Mouse (Mus musculus) hindbrain, embryonic 10.5 days (tissue): ENCODE data around the gene Sap30l. TPM values are rescaled to one million over a fixed set of nuclear protein-coding genes. Genes with fewer than 3 reads are reported as not detected.
"Not testable (repeated sequence)": the region's sequence is repeated elsewhere in the genome, so short reads cannot be mapped to it uniquely, and the experiment has no call there.

ENCODE experiments used
- DNase-seq: peaks from one replicate; pipeline ENCODE4 v3.0.0-alpha.2; 2017; ENCODE audit warnings: low spot score
- H3K27ac ChIP-seq: fragments of 300-500 bp; sonication (generic); 2 replicates; pipeline ENCODE4 v1.5.1; 2016; ENCODE audit warnings: mild to moderate bottlenecking, moderate library complexity
- H3K27me3 ChIP-seq: fragments of 300-500 bp; sonication (generic); 2 replicates; pipeline ENCODE4 v1.6.1; 2016; ENCODE audit warnings: mild to moderate bottlenecking; ENCODE audit not compliant: poor library complexity, insufficient read depth, severe bottlenecking
- H3K36me3 ChIP-seq: fragments of 300-500 bp; sonication (generic); 2 replicates; pipeline ENCODE4 v1.6.1; 2016; ENCODE audit warnings: mild to moderate bottlenecking, moderate library complexity
- H3K4me1 ChIP-seq: fragments of 300-500 bp; sonication (generic); replicated peaks from 2 replicates; pipeline ENCODE4 v1.6.1; 2016; ENCODE audit warnings: mild to moderate bottlenecking
- H3K4me3 ChIP-seq: fragments of 300-500 bp; sonication (generic); 2 replicates; pipeline ENCODE4 v1.5.1; 2016; ENCODE audit warnings: mild to moderate bottlenecking, moderate library complexity
- H3K9me3 ChIP-seq: fragments of 300-500 bp; sonication (generic); 2 replicates; pipeline ENCODE4 v1.6.1; 2016; ENCODE audit warnings: mild to moderate bottlenecking, moderate library complexity
- WGBS: fragments of 180-500 bp; shearing (Covaris S2); methylation state at CpG from one replicate; pipeline ENCODE4 v1.1.7; 2016; 5-methylcytosine and 5-hydroxymethylcytosine counted together
- polyA plus RNA-seq: library from polyadenylated mRNA; unstranded; fragments of >200 nt; fragmentation: Nextera tagmentation; extraction: Ambion mirVana; gene quantifications from 2 replicates; pipeline ENCODE4 v1.2.1, GENCODE M21; 2016

Gene Sap30l
- polyA plus RNA-seq, 1 experiment from 2014 or later, result 12.7 TPM

GRCm38 (mm10) chr11:57802511-57802870 is 1.1 kb downstream of the Sap30l start:
- H3K9me3 ChIP-seq, result no peaks in the 10 kb centered on the region
- H3K4me3 ChIP-seq, result peak overlapping the region; percentile 78
- under 1% methylated on average over 18 of the region's 18 CpGs for WGBS
- no peak for DNase-seq
- H3K4me1 ChIP-seq, result peaks cover 45% of the 10 kb centered on the region
- H3K27ac ChIP-seq, result peak overlapping the region; percentile 93
- peaks cover 17% of the 10 kb centered on the region for H3K36me3 ChIP-seq
- no peaks in the 10 kb centered on the region for H3K27me3 ChIP-seq

DNA sequence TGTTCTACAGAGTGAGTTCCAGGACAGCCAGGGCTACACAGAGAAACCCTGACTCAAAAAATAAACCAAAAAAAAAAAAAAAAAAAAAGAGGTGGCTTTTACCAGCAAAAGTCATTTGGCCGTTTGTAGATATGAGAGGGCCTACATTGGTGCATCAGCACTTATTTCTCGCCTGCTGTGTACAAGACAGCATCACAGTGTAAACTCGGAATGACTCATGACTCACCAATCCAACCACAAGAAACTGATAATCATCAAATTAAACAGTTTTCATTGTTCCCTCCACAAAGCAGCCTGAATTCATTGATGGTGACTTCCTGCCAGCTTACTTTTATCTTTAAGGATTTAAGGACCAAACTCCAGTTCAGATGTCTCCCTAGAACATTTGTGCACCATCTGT is 3.6 kb downstream of the Sap30l start:
- DNase-seq, result no peak

DNA sequence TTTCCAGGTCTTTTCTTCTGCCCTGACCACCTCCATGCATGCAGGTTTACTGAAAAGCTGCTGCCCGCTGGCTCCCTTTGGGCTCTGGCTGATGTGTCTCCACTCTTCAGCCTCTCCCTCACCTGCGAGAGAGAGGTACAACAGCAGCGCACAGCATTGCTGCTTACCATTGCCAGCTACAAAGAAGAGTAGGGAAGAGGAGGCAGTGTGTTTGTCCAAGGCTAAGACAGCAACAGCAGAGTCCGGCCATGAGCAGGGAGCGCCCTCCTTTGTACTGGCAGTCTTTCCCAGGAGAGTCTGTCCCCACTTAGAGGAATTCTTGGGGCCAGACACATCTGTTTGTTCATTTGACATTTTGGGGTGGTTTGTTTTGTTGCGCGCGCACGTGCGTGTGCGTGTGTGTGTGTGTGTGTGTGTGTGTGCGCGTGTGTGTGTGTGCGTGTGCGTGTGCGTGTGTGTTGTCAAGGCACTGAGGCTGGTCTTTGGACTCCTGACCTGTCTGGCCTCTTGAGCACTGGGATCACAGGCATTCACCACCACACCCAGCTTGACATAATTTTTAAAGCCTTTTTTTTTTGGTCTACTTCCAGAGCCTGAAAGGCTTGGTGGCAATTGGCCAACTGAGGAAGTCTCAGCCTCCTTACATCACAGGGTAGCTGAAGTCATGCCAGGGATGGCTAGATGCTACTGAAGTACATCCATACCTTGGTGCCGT is 7.7 kb downstream of the Sap30l start:
- 92% methylated on average over 17 of the region's 17 CpGs for WGBS
- no peak overlapping the region for H3K4me3 ChIP-seq
- H3K27ac ChIP-seq, result no peak overlapping the region
- peaks cover 71% of the 10 kb centered on the region for H3K36me3 ChIP-seq
- no peak for DNase-seq
- no peaks in the 10 kb centered on the region for H3K27me3 ChIP-seq
- no peaks in the 10 kb centered on the region for H3K9me3 ChIP-seq
- H3K4me1 ChIP-seq, result peaks cover 12% of the 10 kb centered on the region; the same call in 1 of the 2 replicates

More for the DNA sequence above, 3.6 kb downstream of the Sap30l start:
- H3K9me3 ChIP-seq, result no peaks in the 10 kb centered on the region
- peaks cover 41% of the 10 kb centered on the region for H3K4me1 ChIP-seq
- no peak overlapping the region for H3K27ac ChIP-seq
- no peaks in the 10 kb centered on the region for H3K27me3 ChIP-seq
- H3K36me3 ChIP-seq, result peaks cover 41% of the 10 kb centered on the region
- no peak overlapping the region for H3K4me3 ChIP-seq
- WGBS, result 84% methylated on average over 3 of the region's 3 CpGs

- DNase-seq, result no peak
- Histone ChIP-seq H3K4me3 (no peak overlapping the region), H3K9me3 (no peaks in the 10 kb centered on the region), H3K27me3 (no peaks in the 10 kb centered on the region), H3K27ac (no peak overlapping the region), H3K4me1 (peaks cover 12% of the 10 kb centered on the region; the same call in 1 of the 2 replicates), H3K36me3 (peaks cover 71% of the 10 kb centered on the region)
- WGBS, result 93% methylated on average over 8 of the region's 8 CpGs
Measured at GRCm38 (mm10) chr11:57809732-57810098, 8.3 kb downstream of the Sap30l start.

GRCm38 (mm10) chr11:57811006-57811405 is 9.6 kb downstream of the Sap30l start:
- Histone ChIP-seq H3K4me3 (no peak overlapping the region), H3K27ac (no peak overlapping the region), H3K9me3 (no peaks in the 10 kb centered on the region), H3K4me1 (peaks cover 7% of the 10 kb centered on the region; the same call in 1 of the 2 replicates), H3K36me3 (peaks cover 70% of the 10 kb centered on the region), H3K27me3 (no peaks in the 10 kb centered on the region)
- DNase-seq, result no peak
- WGBS, result 92% methylated on average over 7 of the region's 7 CpGs

GRCm38 (mm10) chr11:57812212-57812611 is 10.8 kb downstream of the Sap30l start:
- Histone ChIP-seq H3K9me3 (no peaks in the 10 kb centered on the region), H3K36me3 (peaks cover 60% of the 10 kb centered on the region), H3K27ac (no peak overlapping the region), H3K4me3 (no peak overlapping the region), H3K27me3 (no peaks in the 10 kb centered on the region), H3K4me1 (0 out of 2 replicates have a peak, but pooled peaks cover 3% of the 10 kb centered on the region)
- WGBS, result 97% methylated on average over 8 of the region's 8 CpGs
- DNase-seq, result no peak

DNA sequence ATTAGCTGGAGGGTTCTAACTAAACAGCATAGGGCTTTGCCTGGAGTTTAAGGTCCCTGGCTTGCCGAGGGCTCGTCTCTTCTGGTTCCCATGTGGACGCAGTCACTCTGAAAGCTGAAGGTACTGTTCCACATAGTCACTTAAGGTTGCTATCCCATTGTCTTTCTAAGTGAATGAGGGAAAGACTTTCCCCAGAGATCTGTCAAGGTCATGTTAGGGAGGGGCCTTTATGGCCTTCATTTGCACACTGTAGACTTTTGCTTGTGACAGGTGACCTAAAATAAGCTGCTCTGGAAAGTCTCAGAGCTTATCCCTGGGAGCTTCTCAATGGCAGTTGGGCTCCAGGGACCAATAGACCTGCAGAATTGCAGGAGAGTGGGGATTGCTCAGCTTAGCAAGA is 12.2 kb downstream of the Sap30l start:
- DNase-seq, result no peak
- 95% methylated on average over 3 of the region's 3 CpGs for WGBS
- 0 out of 2 replicates have a peak, but pooled peaks cover 3% of the 10 kb centered on the region for H3K4me1 ChIP-seq
- no peak overlapping the region for H3K27ac ChIP-seq
- H3K27me3 ChIP-seq, result no peaks in the 10 kb centered on the region
- H3K9me3 ChIP-seq, result no peaks in the 10 kb centered on the region
- peaks cover 47% of the 10 kb centered on the region for H3K36me3 ChIP-seq
- no peak overlapping the region for H3K4me3 ChIP-seq

DNA sequence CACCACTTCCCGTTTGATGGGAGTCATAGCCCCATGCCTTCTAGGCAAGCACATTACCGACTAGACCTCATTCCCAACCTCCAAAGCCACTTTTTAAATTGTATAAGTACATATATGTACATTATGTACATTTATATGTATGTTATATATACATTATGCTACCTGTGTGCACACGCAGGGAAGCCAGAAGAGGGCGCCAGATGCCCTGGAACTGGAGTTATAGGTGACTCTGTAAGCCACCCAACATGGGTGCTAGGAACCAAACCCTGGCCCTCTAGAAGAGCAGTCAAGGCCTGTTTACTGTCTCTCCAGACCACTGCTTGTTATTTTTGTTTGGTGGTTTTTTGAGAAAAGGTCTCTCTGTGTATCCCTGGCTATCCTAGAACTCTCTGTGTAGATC is 16.8 kb downstream of the Sap30l start:
- 82% methylated on average over 4 of the region's 4 CpGs for whole genome bisulfite sequencing
- DNase-seq, result no peak
- Histone ChIP-seq H3K36me3 (0 out of 2 replicates have a peak, but pooled peaks cover 3% of the 10 kb centered on the region), H3K4me3 (no peak overlapping the region), H3K9me3 (no peaks in the 10 kb centered on the region), H3K4me1 (0 out of 2 replicates have a peak, but pooled peaks cover 2% of the 10 kb centered on the region), H3K27ac (no peak overlapping the region), H3K27me3 (no peaks in the 10 kb centered on the region)

DNA sequence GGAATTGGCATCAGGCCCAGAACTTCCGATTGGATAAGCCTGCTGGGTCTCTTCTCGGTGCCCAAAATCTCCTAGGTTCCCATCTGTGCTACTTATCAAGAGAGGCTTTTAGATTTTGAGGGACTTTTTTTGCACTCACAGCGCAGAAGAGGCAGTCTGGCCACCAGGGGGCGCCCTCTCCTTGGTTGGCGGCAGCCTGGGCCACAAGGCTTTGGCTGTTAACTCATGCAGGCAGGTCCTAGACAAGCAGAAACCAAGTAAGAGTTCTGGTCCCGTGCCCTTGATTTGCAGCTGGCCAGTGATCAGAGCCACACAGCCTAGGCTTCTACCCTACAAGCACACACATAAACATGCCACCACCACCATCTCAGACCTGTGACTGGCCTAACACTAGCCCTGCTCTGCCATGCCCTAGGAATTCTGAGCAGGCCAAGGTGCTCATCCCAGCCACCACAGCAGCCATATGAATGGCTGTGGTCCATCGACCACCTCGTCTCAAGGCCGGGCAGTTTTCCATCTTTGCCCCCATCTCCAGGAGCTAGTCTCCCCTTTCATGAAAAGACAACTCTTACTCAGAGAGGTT is 18.7 kb downstream of the Sap30l start:
- WGBS, result 30% methylated on average over 9 of the region's 9 CpGs
- Histone ChIP-seq H3K27me3 (peaks cover 18% of the 10 kb centered on the region), H3K9me3 (no peaks in the 10 kb centered on the region), H3K27ac (no peak overlapping the region), H3K4me1 (no peaks in the 10 kb centered on the region), H3K36me3 (0 out of 2 replicates have a peak, but pooled peaks cover 3% of the 10 kb centered on the region), H3K4me3 (no peak overlapping the region)
- DNase-seq, result peak; percentile 84

DNA sequence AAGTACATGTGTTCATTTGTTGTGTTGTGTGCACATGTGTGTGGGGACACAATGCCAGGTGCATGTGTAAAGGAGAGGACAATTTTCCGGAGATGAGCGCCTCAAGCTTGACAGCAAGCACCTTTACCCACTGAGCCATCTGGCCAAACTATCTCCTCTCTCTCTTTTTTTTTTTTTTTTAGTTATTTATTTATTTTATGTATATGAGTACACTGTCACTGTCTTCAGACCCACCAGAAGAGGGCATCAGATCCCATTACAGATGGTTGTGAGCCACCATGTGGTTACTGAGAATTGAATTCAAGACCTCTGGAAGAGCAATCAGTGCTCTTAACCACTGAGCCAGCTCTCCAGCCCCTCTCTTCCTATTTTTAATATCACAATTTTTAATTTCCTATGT is 21.7 kb downstream of the Sap30l start:
- H3K27me3 ChIP-seq, result peaks cover 49% of the 10 kb centered on the region
- WGBS, result 85% methylated on average over 2 of the region's 2 CpGs
- peaks cover 10% of the 10 kb centered on the region for H3K4me1 ChIP-seq
- not testable (repeated sequence) for H3K4me3 ChIP-seq, H3K9me3 ChIP-seq, H3K36me3 ChIP-seq, H3K27ac ChIP-seq, DNase-seq

- Histone ChIP-seq H3K9me3 (no peaks in the 10 kb centered on the region), H3K36me3 (no peaks in the 10 kb centered on the region), H3K27ac (no peak overlapping the region), H3K4me3 (no peak overlapping the region), H3K27me3 (peaks cover 54% of the 10 kb centered on the region), H3K4me1 (peaks cover 13% of the 10 kb centered on the region)
- no peak for DNase-seq
- WGBS, result 76% methylated on average over 7 of the region's 7 CpGs
Measured at GRCm38 (mm10) chr11:57823714-57824113, 22.3 kb downstream of the Sap30l start.

DNA sequence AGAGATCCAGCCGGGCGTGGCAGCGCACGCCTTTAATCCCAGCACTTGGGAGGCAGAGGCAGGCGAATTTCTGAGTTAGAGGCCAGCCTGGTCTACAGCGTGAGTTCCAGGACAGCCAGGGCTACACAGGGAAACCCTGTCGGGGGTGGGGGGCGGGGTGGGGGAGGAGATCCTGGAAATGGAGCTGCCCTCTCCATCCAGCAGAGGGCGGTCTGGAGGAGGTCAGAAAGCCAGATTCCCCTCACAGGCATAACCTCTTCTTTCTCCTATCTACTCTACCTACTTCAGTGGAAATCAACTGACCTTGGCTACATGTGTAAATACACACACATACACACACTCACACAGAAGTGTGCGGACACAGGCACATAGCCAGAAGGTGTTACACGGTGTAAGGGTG is 23.8 kb downstream of the Sap30l start:
- H3K9me3 ChIP-seq, H3K27ac ChIP-seq, H3K4me3 ChIP-seq, H3K36me3 ChIP-seq: not testable (repeated sequence)
- Histone ChIP-seq H3K4me1 (peaks cover 19% of the 10 kb centered on the region), H3K27me3 (peaks cover 70% of the 10 kb centered on the region)
- DNase-seq, result peak; percentile 20
- 37% methylated on average over 11 of the region's 11 CpGs for WGBS

- peaks cover 29% of the 10 kb centered on the region for H3K4me1 ChIP-seq
- H3K4me3 ChIP-seq, result peak overlapping the region; percentile 40
- H3K9me3 ChIP-seq, result no peaks in the 10 kb centered on the region
- H3K27ac ChIP-seq, result no peak overlapping the region
- H3K27me3 ChIP-seq, result peaks cover 90% of the 10 kb centered on the region
- peak; percentile 48 for DNase-seq
- 1% methylated on average over 41 of the region's 41 CpGs for WGBS
- no peaks in the 10 kb centered on the region for H3K36me3 ChIP-seq
Measured at GRCm38 (mm10) chr11:57827048-57827914, 25.8 kb downstream of the Sap30l start.
